25 mouse cellular contexts compared by ENCODE assay signal in genomic region chr15:28066468-28066867, GRCm38 (mm10). TPM values are rescaled to one million over a fixed set of nuclear protein-coding genes. Genes with fewer than 3 reads are reported as not detected.
DNase-seq lines count a peak whose midpoint lies in the region; ATAC-seq and TF ChIP-seq lines count a peak whose summit lies in the region.
"Had no signal": no experiment of that assay in that cellular context is flagged by ENCODE, and none has a peak within 500 bp of the region (broad histone marks: within the 10 kb centered on the region; RNA-seq: fewer than 3 reads in every experiment).

No protein-coding gene starts in this region.

- H3K36me3 ChIP-seq in limb, embryonic 13.5 days = no peaks in the 10 kb centered on the region
- H3K36me3 ChIP-seq in limb, embryonic 10.5 days = no peaks in the 10 kb centered on the region
- no peaks in the 10 kb centered on the region for H3K36me3 ChIP-seq in limb, embryonic 14.5 days (ENCODE audit: control insufficient read depth, insufficient read depth, low read length)
- H3K36me3 ChIP-seq: embryonic facial prominence, embryonic 12.5 days; embryonic facial prominence, embryonic 15.5 days; hindbrain, embryonic 10.5 days; hindbrain, embryonic 13.5 days; intestine, embryonic 15.5 days had no signal

- H3K27ac ChIP-seq in limb, embryonic 13.5 days = no peak overlapping the region
- H3K27ac ChIP-seq in limb, embryonic 10.5 days = no peak overlapping the region
- no peak overlapping the region for H3K27ac ChIP-seq in limb, embryonic 14.5 days (replicated peaks; ENCODE audit: low read depth, low read length)
- H3K27ac ChIP-seq: embryonic facial prominence, embryonic 12.5 days; embryonic facial prominence, embryonic 15.5 days; gastrocnemius, adult 2 months; hindbrain, embryonic 10.5 days; hindbrain, embryonic 13.5 days; intestine, embryonic 15.5 days had no signal

- WGBS in limb, embryonic 13.5 days = 76% methylated on average over 2 of the region's 2 CpGs
- WGBS in limb, embryonic 10.5 days = 82% methylated on average over 2 of the region's 2 CpGs
- 57% methylated on average over 2 of the region's 2 CpGs for WGBS in limb, embryonic 14.5 days

- TF ChIP-seq POLR2A in limb, embryonic 14.5 days (IDR thresholded peaks at IDR 0.05; ENCODE audit: borderline replicate concordance, extremely low read depth, insufficient read depth, insufficient read length) = no peak

- H3K4me3 ChIP-seq in limb, embryonic 13.5 days = no peak overlapping the region
- no peak overlapping the region for H3K4me3 ChIP-seq in limb, embryonic 10.5 days
- no peak overlapping the region for H3K4me3 ChIP-seq in limb, embryonic 14.5 days (replicated peaks; ENCODE audit: low read length)
- H3K4me3 ChIP-seq: embryonic facial prominence, embryonic 12.5 days; embryonic facial prominence, embryonic 15.5 days; gastrocnemius, adult 2 months; hindbrain, embryonic 10.5 days; hindbrain, embryonic 13.5 days; intestine, embryonic 15.5 days had no signal

- no peaks in the 10 kb centered on the region for H3K27me3 ChIP-seq in limb, embryonic 13.5 days
- H3K27me3 ChIP-seq in limb, embryonic 10.5 days (ENCODE audit: low read depth, poor library complexity, severe bottlenecking) = peaks cover 13% of the 10 kb centered on the region; the same call in 1 of the 2 replicates
- H3K27me3 ChIP-seq in limb, embryonic 14.5 days (ENCODE audit: control insufficient read depth, insufficient read depth, low read length) = no peaks in the 10 kb centered on the region
- H3K27me3 ChIP-seq: embryonic facial prominence, embryonic 12.5 days; embryonic facial prominence, embryonic 15.5 days; intestine, embryonic 15.5 days had no signal

- no peak overlapping the region for H3K4me2 ChIP-seq in limb, embryonic 13.5 days (replicated peaks)
- H3K4me2 ChIP-seq in limb, embryonic 14.5 days (replicated peaks; ENCODE audit: low read depth, low read length, severe bottlenecking) = no peak overlapping the region
- H3K4me2 ChIP-seq: embryonic facial prominence, embryonic 12.5 days; embryonic facial prominence, embryonic 15.5 days; hindbrain, embryonic 13.5 days; intestine, embryonic 15.5 days had no signal

- no peaks in the 10 kb centered on the region for H3K9me3 ChIP-seq in limb, embryonic 13.5 days
- H3K9me3 ChIP-seq in limb, embryonic 10.5 days (replicated peaks) = no peaks in the 10 kb centered on the region
- no peaks in the 10 kb centered on the region for H3K9me3 ChIP-seq in limb, embryonic 14.5 days (ENCODE audit: control insufficient read depth, low read length)
- H3K9me3 ChIP-seq: embryonic facial prominence, embryonic 12.5 days; embryonic facial prominence, embryonic 15.5 days; hindbrain, embryonic 13.5 days; intestine, embryonic 15.5 days had no signal

- intact Hi-C loops in heart, postnatal 36 days (cut with DNase I) = loop anchor here (2.0 to 5.0 kb wide), 4 partner anchors 40 to 148 kb away; no protein-coding TSS in a partner anchor
- intact Hi-C loops in heart, postnatal 25 days (cut with DNase I) = loop anchor here (2.0 kb wide), 2 partner anchors 40 to 146 kb away; no protein-coding TSS in a partner anchor

- ATAC-seq in limb, embryonic 13.5 days (ENCODE audit: low FRiP score, low read depth) = peak; percentile 51; the same call in 1 of the 2 replicates
- ATAC-seq in limb, embryonic 14.5 days (ENCODE audit: low FRiP score, low read depth) = peak; percentile 71; the same call in 1 of the 2 replicates
- ATAC-seq in cerebellum, adult (ENCODE audit: insufficient number of reproducible peaks, low FRiP score, low TSS enrichment) = no peak
- ATAC-seq: activated CD4-positive, CD25-positive, alpha-beta regulatory T cell, adult 4 months; forebrain, embryonic 14.5 days; forebrain, postnatal 0 days; hindbrain, embryonic 16.5 days; intestine, embryonic 15.5 days had no signal

- peak; percentile 11 to 69 for DNase-seq in heart, adult 18-20 months
- DNase-seq in heart, postnatal 36 days = no peak
- no peak for DNase-seq in limb, embryonic 10.5 days (ENCODE audit: low spot score)
- DNase-seq in heart, postnatal 25 days (ENCODE audit: low spot score) = peak; percentile 14
- peak; percentile 18 for DNase-seq in limb, embryonic 14.5 days (ENCODE audit: low spot score)
- no peak for DNase-seq in cerebellum, adult 8-10 months
- DNase-seq: adrenal gland, adult 8-10 months; adrenal gland, postnatal 25 days; cerebellum, adult 18-20 months; cerebellum, adult 9-11 months; cerebellum, postnatal 25 days; forebrain, postnatal 0 days; gastrocnemius, adult 2 months; gastrocnemius, postnatal 36 days; kidney, adult 18-20 months had no signal

- no peak overlapping the region for H3K9ac ChIP-seq in limb, embryonic 13.5 days
- H3K9ac ChIP-seq in limb, embryonic 14.5 days (ENCODE audit: low read depth, low read length, severe bottlenecking) = no peak overlapping the region
- H3K9ac ChIP-seq: embryonic facial prominence, embryonic 12.5 days; embryonic facial prominence, embryonic 15.5 days; forebrain, postnatal 0 days; hindbrain, embryonic 13.5 days; intestine, embryonic 15.5 days had no signal

- 0 out of 2 replicates have a peak, but pooled peaks cover 3% of the 10 kb centered on the region for H3K4me1 ChIP-seq in limb, embryonic 13.5 days
- H3K4me1 ChIP-seq in limb, embryonic 10.5 days = no peaks in the 10 kb centered on the region
- H3K4me1 ChIP-seq in limb, embryonic 14.5 days (ENCODE audit: control insufficient read depth, insufficient read depth, low read length) = peaks cover 3% of the 10 kb centered on the region; the same call in 1 of the 2 replicates
- H3K4me1 ChIP-seq: embryonic facial prominence, embryonic 15.5 days; intestine, embryonic 15.5 days had no signal

RNA-seq across cellular contexts. Expression of gene Trio, which starts 40.8 kb away (rescaled TPM):
- total RNA-seq in heart, adult 18-20 months (2021) = 10 to 100 TPM; 40.2 to 41.5 TPM
- 10 to 100 TPM; 34.6 to 39.9 TPM for total RNA-seq in heart, postnatal 36 days (2021)
- 61.6 and 64.8 TPM in 2 replicates for polyA plus RNA-seq in limb, embryonic 13.5 days (2015; fragmentation: Nextera tagmentation; extraction: Ambion mirVana)
- polyA plus RNA-seq in limb, embryonic 10.5 days (2016; fragmentation: Nextera tagmentation; extraction: Ambion mirVana) = 31.4 and 38.4 TPM in 2 replicates
- total RNA-seq in heart, postnatal 25 days (2021) = 10 to 100 TPM; 42.9 to 43.7 TPM
- polyA plus RNA-seq in limb, embryonic 14.5 days (2012; rRNA removed) = 230 and 262 TPM in 2 replicates
- polyA plus RNA-seq in limb, embryonic 14.5 days (2014; fragmentation: Nextera tagmentation; extraction: Ambion mirVana) = 78.7 and 86.7 TPM in 2 replicates

Comparison
In these comparisons a context has a peak if more than half of its experiments do, and no peak if none do; other contexts are left out.
1. DNase-seq: peak in heart, adult 18-20 months (2 of 2), heart, postnatal 25 days (single experiment) and limb, embryonic 14.5 days (single experiment); none in heart, postnatal 36 days (0 of 2), limb, embryonic 10.5 days (single experiment) and cerebellum, adult 8-10 months (single experiment).